In genomic region chr19:43592026-43592425, GRCm38 (mm10) we compare ENCODE assay signal across 19 mouse cellular contexts. TPM values are rescaled to one million over a fixed set of nuclear protein-coding genes. Genes with fewer than 3 reads are reported as not detected.
"Had no signal": no experiment of that assay in that cellular context is flagged by ENCODE, and none has a peak within 500 bp of the region (broad histone marks: within the 10 kb centered on the region; RNA-seq: fewer than 3 reads in every experiment).

No protein-coding gene starts in this region.

- H3K4me2 ChIP-seq: neural tube, embryonic 15.5 days; stomach, embryonic 15.5 days had no signal

- H3K27ac ChIP-seq: neural tube, embryonic 15.5 days; stomach, embryonic 15.5 days; stomach, postnatal 0 days had no signal

- DNase-seq: retina, postnatal 1 day; right cerebral cortex, adult 18-20 months; right cerebral cortex, postnatal 14 days; right cerebral cortex, postnatal 25 days; right cerebral cortex, postnatal 4 days; spleen, adult 18-20 months; thymus, adult 18-20 months; thymus, adult 2 months; thymus, postnatal 14 days; thymus, postnatal 25 days; thymus, postnatal 36 days; thymus, postnatal 4 days had no signal

- H3K36me3 ChIP-seq: neural tube, embryonic 15.5 days; stomach, embryonic 15.5 days had no signal

- H3K9ac ChIP-seq: neural tube, embryonic 15.5 days; stomach, embryonic 15.5 days had no signal

- H3K4me1 ChIP-seq: neural tube, embryonic 15.5 days; stomach, embryonic 15.5 days had no signal

- H3K9me3 ChIP-seq: neural tube, embryonic 15.5 days; stomach, embryonic 15.5 days had no signal

- H3K4me3 ChIP-seq: neural tube, embryonic 15.5 days; stomach, embryonic 15.5 days had no signal

RNA-seq across cellular contexts. Expression of gene Nkx2-3, which starts 20.1 kb away (rescaled TPM):
- total RNA-seq: neutrophil, adult 5-6 weeks had no signal
- polyA plus RNA-seq: neural tube, embryonic 14.5 days; neural tube, embryonic 15.5 days; thymus, adult 2 months; thymus, postnatal 0 days; urinary bladder, adult 2 months had no signal
